Mouse (Mus musculus): ENCODE data around the gene 3830406C13Rik. TPM values are rescaled to one million over a fixed set of nuclear protein-coding genes. Genes with fewer than 3 reads are reported as not detected.

3830406C13Rik gene
- polyA plus RNA-seq, 1 experiment from 2014 or later: 30.2 TPM

GRCm38 (mm10) chr14:12343451-12343941, 59.5 kb downstream of the 3830406C13Rik start:
- Histone ChIP-seq H3K4me2 (no peak overlapping the region), H3K4me3 (no peak overlapping the region), H3K27me3 (peaks cover 97% of the 10 kb centered on the region), H3K27ac (no peak overlapping the region), H3K9me3 (replicated peaks) (no peaks in the 10 kb centered on the region), H3K4me1 (replicated peaks) (peaks cover 42% of the 10 kb centered on the region), H3K36me3 (no peaks in the 10 kb centered on the region), H3K9ac (no peak overlapping the region)
- 3% methylated on average over 20 of the region's 20 CpGs for WGBS
- no peak for ATAC-seq (replicated peaks; ENCODE audit: insufficient number of reproducible peaks, insufficient read depth, low FRiP score, low read depth)

GRCm38 (mm10) chr14:12344061-12344745, 60.2 kb downstream of the 3830406C13Rik start:
- H3K36me3 ChIP-seq: no peaks in the 10 kb centered on the region
- H3K27ac ChIP-seq: no peak overlapping the region
- H3K27me3 ChIP-seq: peaks cover 99% of the 10 kb centered on the region
- H3K9me3 ChIP-seq (replicated peaks): no peaks in the 10 kb centered on the region
- no peak for ATAC-seq (replicated peaks; ENCODE audit: insufficient number of reproducible peaks, insufficient read depth, low FRiP score, low read depth)
- H3K9ac ChIP-seq: no peak overlapping the region
- peak overlapping the region; percentile 43 for H3K4me3 ChIP-seq
- WGBS: 5% methylated on average over 24 of the region's 24 CpGs
- peaks cover 42% of the 10 kb centered on the region for H3K4me1 ChIP-seq (replicated peaks)
- H3K4me2 ChIP-seq: peak overlapping the region; percentile 62

- H3K9ac ChIP-seq: no peak overlapping the region
- peaks cover 100% of the 10 kb centered on the region for H3K27me3 ChIP-seq
- no peak for ATAC-seq (replicated peaks; ENCODE audit: insufficient number of reproducible peaks, insufficient read depth, low FRiP score, low read depth)
- peak overlapping the region; percentile 43 for H3K4me3 ChIP-seq
- WGBS: 1% methylated on average over 39 of the region's 39 CpGs
- H3K36me3 ChIP-seq: no peaks in the 10 kb centered on the region
- no peak overlapping the region for H3K27ac ChIP-seq
- H3K4me1 ChIP-seq (replicated peaks): peaks cover 42% of the 10 kb centered on the region
- no peaks in the 10 kb centered on the region for H3K9me3 ChIP-seq (replicated peaks)
- H3K4me2 ChIP-seq: peak overlapping the region; percentile 62
Measured at GRCm38 (mm10) chr14:12344746-12345240, 60.8 kb downstream of the 3830406C13Rik start.

- Histone ChIP-seq H3K4me3 (peak overlapping the region; percentile 43), H3K36me3 (no peaks in the 10 kb centered on the region), H3K27me3 (peaks cover 100% of the 10 kb centered on the region), H3K4me1 (replicated peaks) (peaks cover 38% of the 10 kb centered on the region), H3K9me3 (replicated peaks) (no peaks in the 10 kb centered on the region), H3K4me2 (peak overlapping the region; percentile 62), H3K9ac (no peak overlapping the region), H3K27ac (no peak overlapping the region)
- no peak for ATAC-seq (replicated peaks; ENCODE audit: insufficient number of reproducible peaks, insufficient read depth, low FRiP score, low read depth)
- WGBS: under 1% methylated on average over 40 of the region's 40 CpGs
Measured at GRCm38 (mm10) chr14:12345241-12345921, 61.4 kb downstream of the 3830406C13Rik start.

- 1% methylated on average over 50 of the region's 50 CpGs for WGBS
- H3K9ac ChIP-seq: no peak overlapping the region
Measured at GRCm38 (mm10) chr14:12346011-12346864, 62.3 kb downstream of the 3830406C13Rik start.

GRCm38 (mm10) chr14:12346865-12347600, 63.1 kb downstream of the 3830406C13Rik start:
- ATAC-seq (replicated peaks; ENCODE audit: insufficient number of reproducible peaks, insufficient read depth, low FRiP score, low read depth): no peak
- 3% methylated on average over 26 of the region's 26 CpGs for WGBS
- peak overlapping the region; percentile 43 for H3K4me3 ChIP-seq

More at GRCm38 (mm10) chr14:12346011-12346864, 62.3 kb downstream of the 3830406C13Rik start:
- no peak for ATAC-seq (replicated peaks; ENCODE audit: insufficient number of reproducible peaks, insufficient read depth, low FRiP score, low read depth)
- Histone ChIP-seq H3K4me2 (peak overlapping the region; percentile 62), H3K27ac (no peak overlapping the region), H3K36me3 (no peaks in the 10 kb centered on the region), H3K9me3 (replicated peaks) (no peaks in the 10 kb centered on the region), H3K4me3 (peak overlapping the region; percentile 43), H3K4me1 (replicated peaks) (peaks cover 32% of the 10 kb centered on the region), H3K27me3 (peaks cover 100% of the 10 kb centered on the region)

GRCm38 (mm10) chr14:12348089-12348488, 64.1 kb downstream of the 3830406C13Rik start, which contains the start of gene Fezf2:
TSS of gene Fezf2 (minus strand) at chr14:12348189.
- Histone ChIP-seq H3K4me2 (peak within 1 kb of the TSS; percentile 62; the same call in 1 of the 2 replicates), H3K4me1 (replicated peaks) (peaks cover 28% of the 10 kb centered on the region), H3K27me3 (peaks cover 98% of the 10 kb centered on the region), H3K36me3 (no peaks in the 10 kb centered on the region), H3K9ac (no peak within 1 kb of the TSS), H3K4me3 (peak within 1 kb of the TSS; percentile 43), H3K27ac (no peak within 1 kb of the TSS), H3K9me3 (replicated peaks) (no peaks in the 10 kb centered on the region)
- no peak for ATAC-seq (replicated peaks; ENCODE audit: insufficient number of reproducible peaks, insufficient read depth, low FRiP score, low read depth)
- 4% methylated on average over 2 of the region's 2 CpGs for WGBS

More at GRCm38 (mm10) chr14:12346865-12347600, 63.1 kb downstream of the 3830406C13Rik start:
- Histone ChIP-seq H3K4me1 (replicated peaks) (peaks cover 28% of the 10 kb centered on the region), H3K9ac (no peak overlapping the region), H3K9me3 (replicated peaks) (no peaks in the 10 kb centered on the region), H3K36me3 (no peaks in the 10 kb centered on the region), H3K4me2 (peak overlapping the region; percentile 62), H3K27me3 (peaks cover 99% of the 10 kb centered on the region), H3K27ac (no peak overlapping the region)

- 11% methylated on average over 15 of the region's 15 CpGs for WGBS
- no peak overlapping the region for H3K9ac ChIP-seq
- ATAC-seq (replicated peaks; ENCODE audit: insufficient number of reproducible peaks, insufficient read depth, low FRiP score, low read depth): no peak
- H3K4me1 ChIP-seq (replicated peaks): peaks cover 24% of the 10 kb centered on the region
- no peak overlapping the region for H3K4me2 ChIP-seq
- no peak overlapping the region for H3K4me3 ChIP-seq
- no peak overlapping the region for H3K27ac ChIP-seq
- no peaks in the 10 kb centered on the region for H3K36me3 ChIP-seq
- H3K27me3 ChIP-seq: peaks cover 98% of the 10 kb centered on the region
- no peaks in the 10 kb centered on the region for H3K9me3 ChIP-seq (replicated peaks)
Measured at GRCm38 (mm10) chr14:12349334-12350090, 65.5 kb downstream of the 3830406C13Rik start.

- no peak for ATAC-seq (replicated peaks; ENCODE audit: insufficient number of reproducible peaks, insufficient read depth, low FRiP score, low read depth)
- Histone ChIP-seq H3K27me3 (peaks cover 94% of the 10 kb centered on the region), H3K36me3 (no peaks in the 10 kb centered on the region), H3K9ac (no peak overlapping the region), H3K4me3 (no peak overlapping the region), H3K4me1 (replicated peaks) (peaks cover 16% of the 10 kb centered on the region), H3K9me3 (replicated peaks) (no peaks in the 10 kb centered on the region), H3K27ac (no peak overlapping the region), H3K4me2 (no peak overlapping the region)
- 10% methylated on average over 16 of the region's 16 CpGs for WGBS
Measured at GRCm38 (mm10) chr14:12350271-12350916, 66.4 kb downstream of the 3830406C13Rik start.
